Mouse (Mus musculus): ENCODE results near the gene Fer1l4.

DNA sequence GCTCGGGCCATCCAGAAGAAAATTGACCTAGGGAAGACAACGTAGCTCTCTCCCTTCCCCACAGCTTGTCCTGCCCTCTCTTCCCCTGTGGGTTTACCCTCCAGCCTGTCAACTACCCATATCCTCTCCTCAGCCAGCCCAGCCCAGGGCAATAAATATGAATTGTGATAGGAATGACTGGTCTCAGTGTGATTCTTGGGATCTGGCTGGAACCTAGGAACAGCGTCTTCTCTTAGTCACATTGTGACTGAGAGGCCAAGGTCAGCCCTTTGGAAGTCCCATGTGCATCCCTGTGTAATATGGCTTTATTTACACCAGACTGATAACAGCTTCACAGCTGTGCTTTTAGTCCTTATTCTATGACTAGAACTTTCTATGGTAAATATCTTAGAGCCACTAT lies 34.6 kb downstream of the Fer1l4 start:
- TF ChIP-seq CTCF (IDR thresholded peaks at IDR 0.05; ENCODE audit: low read depth, low read length) (no peak), GATA2 (IDR thresholded peaks at IDR 0.05; ENCODE audit: borderline replicate concordance, low read depth, low read length) (no peak), POLR2AphosphoS5 (IDR thresholded peaks at IDR 0.05; ENCODE audit: insufficient replicate concordance, low read depth, low read length) (no peak), GATA1 (IDR thresholded peaks at IDR 0.05; ENCODE audit: borderline replicate concordance, low read length) (no peak), TAL1 (conservative IDR thresholded peaks at IDR 0.05; ENCODE audit: low read depth, low read length) (no peak)

Measured in G1E (cell line).